Comparison of ENCODE assay signal across 22 mouse cellular contexts in the genomic region with DNA sequence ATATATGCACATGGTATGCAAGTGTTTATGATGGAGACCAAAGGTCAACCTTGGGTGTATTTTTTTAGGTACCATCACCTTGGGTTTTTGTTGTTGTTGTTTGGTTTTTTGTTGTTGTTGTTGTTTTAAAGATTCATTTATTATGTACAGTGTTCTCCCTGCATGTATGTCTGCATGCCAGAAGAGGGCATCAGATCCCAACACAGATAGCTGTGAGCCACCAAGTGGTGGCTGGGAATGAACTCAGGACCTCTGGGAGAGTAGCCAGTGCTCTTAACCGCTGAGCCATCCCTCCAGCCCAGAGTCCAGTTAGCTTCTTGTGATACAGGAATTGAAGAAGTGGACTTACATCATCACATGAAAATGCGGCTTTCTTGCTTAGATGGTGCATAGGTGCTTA.
A peak's percentile ranks its signal among the peaks of the same experiment; 100 is the strongest.
DNase-seq lines count a peak whose midpoint lies in the region; ATAC-seq and TF ChIP-seq lines count a peak whose summit lies in the region.
"Had no signal": no experiment of that assay in that cellular context is flagged by ENCODE, and none has a peak within 500 bp of the region (broad histone marks: within the 10 kb centered on the region; RNA-seq: fewer than 3 reads in every experiment).

No protein-coding gene starts in this region.

- ATAC-seq in heart, postnatal 0 days (ENCODE audit: insufficient read depth, low read depth), result no peak
- no peak for ATAC-seq in heart, embryonic 11.5 days (replicated peaks; ENCODE audit: insufficient number of reproducible peaks, low FRiP score, low TSS enrichment)
- ATAC-seq in liver, embryonic 14.5 days (ENCODE audit: insufficient read depth), result no peak
- no peak for ATAC-seq in liver, embryonic 12.5 days
- ATAC-seq: forebrain, embryonic 15.5 days; hindbrain, embryonic 16.5 days had no signal

- H3K36me3 ChIP-seq in heart, postnatal 0 days (replicated peaks; ENCODE audit: control insufficient read depth, insufficient read depth, low read length), result no peaks in the 10 kb centered on the region
- H3K36me3 ChIP-seq in heart, embryonic 11.5 days (ENCODE audit: control insufficient read depth, insufficient read depth, low read length), result no peaks in the 10 kb centered on the region
- no peaks in the 10 kb centered on the region for H3K36me3 ChIP-seq in liver, embryonic 14.5 days (replicated peaks; ENCODE audit: control insufficient read depth, insufficient read depth, low read depth)
- H3K36me3 ChIP-seq in liver, embryonic 12.5 days, result no peaks in the 10 kb centered on the region
- H3K36me3 ChIP-seq: embryonic facial prominence, embryonic 13.5 days; forebrain, embryonic 15.5 days; heart, embryonic 13.5 days; lung, embryonic 15.5 days; midbrain, embryonic 10.5 days had no signal

- no peak overlapping the region for H3K4me2 ChIP-seq in heart, postnatal 0 days (ENCODE audit: low read depth, low read length)
- H3K4me2 ChIP-seq in heart, embryonic 11.5 days, result no peak overlapping the region
- no peak overlapping the region for H3K4me2 ChIP-seq in liver, embryonic 14.5 days (ENCODE audit: low read depth)
- no peak overlapping the region for H3K4me2 ChIP-seq in liver, embryonic 12.5 days
- H3K4me2 ChIP-seq: embryonic facial prominence, embryonic 13.5 days; forebrain, embryonic 15.5 days; heart, embryonic 13.5 days; lung, embryonic 15.5 days had no signal

- 88% methylated on average over 2 of the region's 2 CpGs for WGBS in heart, postnatal 0 days
- 83% methylated on average over 2 of the region's 2 CpGs for WGBS in heart, embryonic 11.5 days (ENCODE audit: insufficient replicate concordance)
- 82% methylated on average over 2 of the region's 2 CpGs for WGBS in liver, embryonic 14.5 days (ENCODE audit: insufficient replicate concordance)
- WGBS in liver, embryonic 12.5 days (ENCODE audit: insufficient replicate concordance), result 85% methylated on average over 2 of the region's 2 CpGs

- 0 out of 2 replicates have a peak, but pooled peaks have one; percentile 2 for TF ChIP-seq CTCF in heart, postnatal 0 days (IDR thresholded peaks at IDR 0.05; ENCODE audit: low read depth)
- TF ChIP-seq CTCF in liver, embryonic 14.5 days (IDR thresholded peaks at IDR 0.05; ENCODE audit: low read depth), result peak; percentile 37; the same call in 1 of the 2 replicates

- H3K27ac ChIP-seq in heart, postnatal 0 days (ENCODE audit: low read depth), result no peak overlapping the region
- H3K27ac ChIP-seq in heart, embryonic 11.5 days (ENCODE audit: low read depth, low read length), result no peak overlapping the region
- H3K27ac ChIP-seq in liver, embryonic 14.5 days, result no peak overlapping the region
- H3K27ac ChIP-seq in liver, embryonic 12.5 days, result no peak overlapping the region
- H3K27ac ChIP-seq: embryonic facial prominence, embryonic 13.5 days; forebrain, embryonic 15.5 days; heart, embryonic 13.5 days; lung, embryonic 15.5 days; macrophage; midbrain, embryonic 10.5 days had no signal

- H3K9ac ChIP-seq in heart, postnatal 0 days (replicated peaks; ENCODE audit: low read depth, low read length), result no peak overlapping the region
- no peak overlapping the region for H3K9ac ChIP-seq in heart, embryonic 11.5 days (ENCODE audit: low read depth, low read length)
- no peak overlapping the region for H3K9ac ChIP-seq in liver, embryonic 14.5 days (replicated peaks)
- H3K9ac ChIP-seq in liver, embryonic 12.5 days, result no peak overlapping the region
- H3K9ac ChIP-seq: embryonic facial prominence, embryonic 13.5 days; forebrain, embryonic 15.5 days; heart, embryonic 13.5 days; lung, embryonic 15.5 days had no signal

- TF ChIP-seq EP300 in heart, postnatal 0 days (IDR thresholded peaks at IDR 0.05; ENCODE audit: low read depth), result no peak
- no peak for TF ChIP-seq EP300 in liver, embryonic 14.5 days (IDR thresholded peaks at IDR 0.05; ENCODE audit: low read depth)

- no peaks in the 10 kb centered on the region for H3K27me3 ChIP-seq in heart, postnatal 0 days (ENCODE audit: control insufficient read depth, insufficient read depth, low read length)
- H3K27me3 ChIP-seq in heart, embryonic 11.5 days (ENCODE audit: control insufficient read depth, insufficient read depth, low read length), result no peaks in the 10 kb centered on the region
- no peaks in the 10 kb centered on the region for H3K27me3 ChIP-seq in liver, embryonic 14.5 days (ENCODE audit: control insufficient read depth, insufficient read depth, low read length)
- no peaks in the 10 kb centered on the region for H3K27me3 ChIP-seq in liver, embryonic 12.5 days (replicated peaks)
- H3K27me3 ChIP-seq: embryonic facial prominence, embryonic 13.5 days; forebrain, embryonic 15.5 days; heart, embryonic 13.5 days; lung, embryonic 15.5 days had no signal

- no peaks in the 10 kb centered on the region for H3K4me1 ChIP-seq in heart, postnatal 0 days (ENCODE audit: control insufficient read depth, insufficient read depth)
- H3K4me1 ChIP-seq in heart, embryonic 11.5 days (ENCODE audit: control insufficient read depth, insufficient read depth, low read length), result no peaks in the 10 kb centered on the region
- no peaks in the 10 kb centered on the region for H3K4me1 ChIP-seq in liver, embryonic 14.5 days (replicated peaks; ENCODE audit: control insufficient read depth in 2 of 2, insufficient read depth in 2 of 2, low read length in 1 of 2)
- no peaks in the 10 kb centered on the region for H3K4me1 ChIP-seq in liver, embryonic 12.5 days
- H3K4me1 ChIP-seq: heart, embryonic 13.5 days had no signal

- H3K9me3 ChIP-seq in heart, postnatal 0 days (replicated peaks; ENCODE audit: control insufficient read depth, low read length), result no peaks in the 10 kb centered on the region
- no peaks in the 10 kb centered on the region for H3K9me3 ChIP-seq in heart, embryonic 11.5 days (replicated peaks; ENCODE audit: control insufficient read depth, low read length)
- H3K9me3 ChIP-seq in liver, embryonic 14.5 days (ENCODE audit: control insufficient read depth, low read length), result no peaks in the 10 kb centered on the region
- H3K9me3 ChIP-seq in liver, embryonic 12.5 days (replicated peaks), result no peaks in the 10 kb centered on the region
- H3K9me3 ChIP-seq: embryonic facial prominence, embryonic 13.5 days; forebrain, embryonic 15.5 days; heart, embryonic 13.5 days; lung, embryonic 15.5 days; midbrain, embryonic 10.5 days had no signal

- H3K4me3 ChIP-seq in heart, postnatal 0 days (ENCODE audit: low read depth, low read length), result no peak overlapping the region
- no peak overlapping the region for H3K4me3 ChIP-seq in heart, embryonic 11.5 days (ENCODE audit: low read depth, low read length)
- H3K4me3 ChIP-seq in liver, embryonic 14.5 days (ENCODE audit: insufficient read depth in 1 of 2, low read depth in 2 of 2, low read length in 2 of 2), result no peak overlapping the region
- H3K4me3 ChIP-seq in liver, embryonic 12.5 days, result no peak overlapping the region
- H3K4me3 ChIP-seq: embryonic facial prominence, embryonic 13.5 days; forebrain, embryonic 15.5 days; heart, embryonic 13.5 days; lung, embryonic 15.5 days; midbrain, embryonic 10.5 days had no signal

- no peak for DNase-seq in heart, postnatal 0 days (ENCODE audit: low spot score)
- no peak for DNase-seq in liver, embryonic 14.5 days (ENCODE audit: low read depth in 3 of 3, low spot score in 3 of 3)
- peak; percentile 19 for DNase-seq in A20 (ENCODE audit: low read depth, low spot score)
- peak; percentile 62 for DNase-seq in ZHBTc4 (ENCODE audit: low read depth, low spot score)
- DNase-seq in adrenal gland, adult 18-20 months (ENCODE audit: low spot score in 2 of 2), result no peak
- no peak for DNase-seq in ovary, postnatal 14 days (ENCODE audit: low spot score)
- DNase-seq: adrenal gland, adult 2 months; cerebellum, postnatal 10 days; gastrocnemius, postnatal 36 days; heart, postnatal 4 days; kidney, adult 8-10 months; right cerebral cortex, adult 18-20 months; thymus, postnatal 25 days had no signal

Comparison
In these comparisons a context has a peak if more than half of its experiments do, and no peak if none do; other contexts are left out.
1. DNase-seq: peak in A20 (single experiment) and ZHBTc4 (single experiment); none in heart, postnatal 0 days (single experiment), liver, embryonic 14.5 days (0 of 3), adrenal gland, adult 18-20 months (0 of 2) and ovary, postnatal 14 days (single experiment).